Mouse (Mus musculus): ENCODE measurements around the gene Farp1. TPM values are rescaled to one million over a fixed set of nuclear protein-coding genes. Genes with fewer than 3 reads are reported as not detected.

Farp1 gene
- polyA plus RNA-seq, 1 experiment: 28.8 TPM

DNA sequence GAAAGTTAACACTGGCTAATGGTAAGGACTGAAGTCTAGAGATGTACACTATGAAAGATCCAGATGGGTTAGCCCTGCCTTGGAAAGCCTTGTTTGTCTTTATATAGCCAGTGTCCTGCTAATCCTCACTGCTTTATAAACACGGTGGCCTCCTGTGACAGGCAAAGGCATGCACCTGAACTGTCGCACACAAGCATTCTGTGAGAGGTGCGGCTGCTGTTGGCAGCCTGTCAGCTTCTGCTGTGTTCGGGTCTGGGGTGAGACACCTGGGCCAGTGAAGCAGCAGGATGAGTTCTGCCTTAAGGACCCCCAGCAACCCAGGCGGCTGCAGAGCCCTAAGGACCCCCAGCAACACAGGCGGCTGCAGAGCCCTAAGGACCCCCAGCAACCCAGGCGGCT lies 131.0 kb downstream of the Farp1 start:
- WGBS: 74% methylated on average over 7 of the region's 7 CpGs
- no peak for DNase-seq
- TF ChIP-seq POLR2A (IDR thresholded peaks at IDR 0.05; ENCODE audit: low read depth, low read length) (no peak), CTCF (conservative IDR thresholded peaks at IDR 0.05; ENCODE audit: insufficient read depth, insufficient read length, low read depth, low read length) (no peak)
- Histone ChIP-seq H3K27me3 (replicated peaks; ENCODE audit: control insufficient read depth, insufficient read depth, low read length) (no peaks in the 10 kb centered on the region), H3K36me3 (ENCODE audit: control insufficient read depth, insufficient read depth, low read length) (no peaks in the 10 kb centered on the region), H3K4me1 (ENCODE audit: control insufficient read depth, insufficient read depth, low read length) (peaks cover 13% of the 10 kb centered on the region), H3K4me3 (ENCODE audit: insufficient read depth, low read depth, low read length) (no peak overlapping the region), H3K27ac (ENCODE audit: insufficient read depth, low read depth, low read length) (no peak overlapping the region)

DNA sequence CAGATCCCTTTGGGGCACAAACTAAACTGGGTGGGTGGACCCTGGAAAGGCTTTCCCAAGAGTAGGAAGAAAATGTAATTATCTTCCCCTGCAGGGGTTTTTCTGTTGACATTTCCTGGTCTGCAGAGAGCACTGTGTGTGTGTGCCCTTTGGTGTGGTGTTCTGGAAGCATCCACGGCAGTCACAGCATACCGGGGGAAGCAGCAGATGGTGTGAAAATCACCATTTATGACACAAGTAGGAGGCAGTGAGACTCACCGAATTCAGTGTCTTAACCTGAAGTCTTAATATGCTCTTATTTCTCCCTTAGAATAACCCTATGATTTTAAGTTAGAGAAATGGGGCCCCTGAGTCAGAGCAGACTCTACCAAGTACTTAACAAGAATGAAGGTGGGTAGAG lies 133.7 kb downstream of the Farp1 start:
- Histone ChIP-seq H3K4me3 (ENCODE audit: insufficient read depth, low read depth, low read length) (no peak overlapping the region), H3K27ac (ENCODE audit: insufficient read depth, low read depth, low read length) (no peak overlapping the region), H3K36me3 (ENCODE audit: control insufficient read depth, insufficient read depth, low read length) (no peaks in the 10 kb centered on the region), H3K27me3 (replicated peaks; ENCODE audit: control insufficient read depth, insufficient read depth, low read length) (no peaks in the 10 kb centered on the region), H3K4me1 (ENCODE audit: control insufficient read depth, insufficient read depth, low read length) (peaks cover 14% of the 10 kb centered on the region)
- no peak for DNase-seq
- whole genome bisulfite sequencing: 83% methylated on average over 3 of the region's 3 CpGs
- TF ChIP-seq POLR2A (IDR thresholded peaks at IDR 0.05; ENCODE audit: low read depth, low read length) (no peak), CTCF (conservative IDR thresholded peaks at IDR 0.05; ENCODE audit: insufficient read depth, insufficient read length, low read depth, low read length) (no peak)

DNA sequence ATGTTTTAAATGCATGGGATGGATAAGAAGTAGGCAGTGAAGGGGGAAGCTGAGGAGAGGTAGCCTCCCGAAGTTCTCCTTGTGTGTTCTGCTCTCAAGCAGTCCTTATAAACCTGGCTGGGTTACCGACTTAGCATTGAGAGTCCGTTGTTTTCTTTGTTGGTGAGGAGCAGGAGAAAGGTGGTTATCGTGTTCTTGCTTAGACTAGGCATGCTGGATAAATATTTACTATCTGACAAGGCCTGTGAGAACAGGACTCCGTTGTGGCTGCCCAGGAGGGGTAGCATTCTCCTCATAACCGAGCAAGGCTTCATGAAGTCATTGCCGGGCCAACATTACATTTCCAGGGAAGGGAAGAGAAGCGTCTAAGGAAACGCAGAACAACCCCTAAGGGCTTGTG lies 135.3 kb downstream of the Farp1 start:
- peak; percentile 49 for DNase-seq
- no peak overlapping the region for H3K4me3 ChIP-seq (ENCODE audit: insufficient read depth, low read depth, low read length)
- 51% methylated on average over 9 of the region's 9 CpGs for WGBS
- H3K27ac ChIP-seq (ENCODE audit: insufficient read depth, low read depth, low read length): 0 out of 2 replicates have a peak overlapping the region, but pooled peaks have one; percentile 12
- H3K36me3 ChIP-seq (ENCODE audit: control insufficient read depth, insufficient read depth, low read length): no peaks in the 10 kb centered on the region
- TF ChIP-seq POLR2A (IDR thresholded peaks at IDR 0.05; ENCODE audit: low read depth, low read length): no peak
- no peak for TF ChIP-seq CTCF (conservative IDR thresholded peaks at IDR 0.05; ENCODE audit: insufficient read depth, insufficient read length, low read depth, low read length)
- H3K4me1 ChIP-seq (ENCODE audit: control insufficient read depth, insufficient read depth, low read length): peaks cover 14% of the 10 kb centered on the region
- H3K27me3 ChIP-seq (replicated peaks; ENCODE audit: control insufficient read depth, insufficient read depth, low read length): no peaks in the 10 kb centered on the region

DNA sequence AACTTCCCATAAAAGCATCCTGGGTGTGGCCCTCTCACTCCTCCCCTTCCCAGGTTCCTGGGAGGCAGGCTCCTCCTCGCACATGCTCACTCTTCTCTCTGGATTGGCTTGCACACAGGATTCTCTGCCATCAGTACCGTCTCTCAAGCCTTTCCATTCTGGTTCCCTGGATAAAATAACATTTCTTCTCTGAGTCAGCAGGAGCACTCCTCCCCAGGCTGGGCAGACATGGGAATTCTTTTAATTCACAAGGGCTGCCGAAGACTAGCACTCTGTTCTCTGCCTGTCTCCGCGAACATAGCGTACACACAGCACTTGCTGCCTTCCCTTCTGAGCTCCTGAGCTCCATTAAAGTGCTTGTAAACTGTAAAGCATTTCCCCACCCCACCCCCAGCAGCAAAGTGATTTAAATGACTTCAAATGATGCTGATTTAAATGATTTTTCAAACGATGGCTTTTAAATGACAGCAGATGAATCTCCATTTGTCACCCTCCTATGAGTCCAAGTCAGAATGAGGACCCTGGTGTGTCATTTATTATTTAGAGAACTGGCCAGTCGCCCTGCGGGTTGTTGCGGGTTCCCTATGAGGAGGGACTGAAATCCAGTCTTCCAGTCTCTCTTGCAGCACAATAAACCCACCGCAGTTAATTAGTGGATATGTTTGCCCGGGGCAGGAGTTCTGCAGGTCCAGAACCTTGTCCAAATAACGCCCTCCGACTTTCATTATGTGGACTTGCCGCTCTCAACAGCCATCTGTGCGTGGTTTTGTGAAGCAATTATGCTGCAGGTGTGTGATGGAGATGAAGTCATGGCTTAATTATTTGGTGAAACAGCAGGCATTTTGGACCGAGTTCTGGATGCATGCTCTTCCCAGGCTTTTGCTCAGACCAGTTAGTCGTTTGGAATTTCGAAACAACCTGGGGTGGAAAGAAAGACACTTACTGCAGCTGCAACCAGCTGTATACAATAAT lies 137.4 kb downstream of the Farp1 start:
- no peak for TF ChIP-seq CTCF (conservative IDR thresholded peaks at IDR 0.05; ENCODE audit: insufficient read depth, insufficient read length, low read depth, low read length)
- TF ChIP-seq POLR2A (IDR thresholded peaks at IDR 0.05; ENCODE audit: low read depth, low read length): no peak
- WGBS: 49% methylated on average over 19 of the region's 19 CpGs
- H3K36me3 ChIP-seq (ENCODE audit: control insufficient read depth, insufficient read depth, low read length): no peaks in the 10 kb centered on the region
- no peak overlapping the region for H3K27ac ChIP-seq (ENCODE audit: insufficient read depth, low read depth, low read length)
- no peaks in the 10 kb centered on the region for H3K27me3 ChIP-seq (replicated peaks; ENCODE audit: control insufficient read depth, insufficient read depth, low read length)
- H3K4me1 ChIP-seq (ENCODE audit: control insufficient read depth, insufficient read depth, low read length): peaks cover 14% of the 10 kb centered on the region
- no peak for DNase-seq
- no peak overlapping the region for H3K4me3 ChIP-seq (ENCODE audit: insufficient read depth, low read depth, low read length)

DNA sequence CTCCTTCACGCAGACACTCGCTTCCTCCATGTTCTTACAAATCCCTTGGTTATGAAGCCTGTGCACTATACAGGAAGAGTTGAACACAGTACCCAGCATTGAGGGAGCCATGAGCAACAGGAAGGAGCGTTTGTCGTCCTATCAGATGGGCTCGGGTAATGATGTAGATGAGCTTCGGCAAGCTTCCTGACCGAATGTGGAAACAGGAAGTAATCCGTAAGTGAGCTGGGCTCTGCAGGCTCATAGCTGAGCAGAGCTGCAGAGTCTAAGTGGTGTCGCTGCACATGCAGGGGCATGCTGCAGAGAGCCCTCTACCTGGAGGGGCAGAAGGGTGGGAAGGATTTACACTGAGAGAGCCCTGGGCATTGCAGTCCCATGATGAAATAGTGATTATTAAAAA lies 140.4 kb downstream of the Farp1 start:
- H3K4me3 ChIP-seq (ENCODE audit: insufficient read depth, low read depth, low read length): no peak overlapping the region
- H3K27me3 ChIP-seq (replicated peaks; ENCODE audit: control insufficient read depth, insufficient read depth, low read length): no peaks in the 10 kb centered on the region
- H3K27ac ChIP-seq (ENCODE audit: insufficient read depth, low read depth, low read length): no peak overlapping the region
- no peaks in the 10 kb centered on the region for H3K36me3 ChIP-seq (ENCODE audit: control insufficient read depth, insufficient read depth, low read length)
- no peak for TF ChIP-seq CTCF (conservative IDR thresholded peaks at IDR 0.05; ENCODE audit: insufficient read depth, insufficient read length, low read depth, low read length)
- no peak for TF ChIP-seq POLR2A (IDR thresholded peaks at IDR 0.05; ENCODE audit: low read depth, low read length)
- 65% methylated on average over 9 of the region's 9 CpGs for WGBS
- no peak for DNase-seq
- H3K4me1 ChIP-seq (ENCODE audit: control insufficient read depth, insufficient read depth, low read length): peaks cover 12% of the 10 kb centered on the region; the same call in 1 of the 2 replicates

DNA sequence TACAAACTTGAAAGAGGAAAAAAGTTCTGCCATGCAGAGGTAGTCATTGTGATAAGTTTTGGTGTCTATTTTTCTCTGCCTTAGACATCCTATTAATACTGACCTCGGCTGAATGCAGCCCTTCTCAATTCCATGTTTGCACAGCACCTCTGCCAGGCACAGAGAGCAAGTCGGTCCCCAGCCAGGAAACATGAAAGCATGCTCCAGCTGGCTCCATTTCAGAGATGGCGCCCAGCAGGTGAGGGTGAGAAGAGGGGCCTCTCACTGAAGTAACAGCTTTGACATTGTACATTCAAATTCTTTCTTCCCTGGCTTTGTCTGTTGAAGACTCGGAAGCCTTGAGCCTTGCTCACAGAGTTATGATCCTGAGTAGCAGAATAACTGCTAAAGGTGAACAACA lies 140.9 kb downstream of the Farp1 start:
- no peak for TF ChIP-seq POLR2A (IDR thresholded peaks at IDR 0.05; ENCODE audit: low read depth, low read length)
- TF ChIP-seq CTCF (conservative IDR thresholded peaks at IDR 0.05; ENCODE audit: insufficient read depth, insufficient read length, low read depth, low read length): no peak
- no peak for DNase-seq
- no peaks in the 10 kb centered on the region for H3K27me3 ChIP-seq (replicated peaks; ENCODE audit: control insufficient read depth, insufficient read depth, low read length)
- peaks cover 11% of the 10 kb centered on the region; the same call in 1 of the 2 replicates for H3K4me1 ChIP-seq (ENCODE audit: control insufficient read depth, insufficient read depth, low read length)
- H3K27ac ChIP-seq (ENCODE audit: insufficient read depth, low read depth, low read length): no peak overlapping the region
- 70% methylated on average over 4 of the region's 4 CpGs for WGBS
- H3K4me3 ChIP-seq (ENCODE audit: insufficient read depth, low read depth, low read length): no peak overlapping the region
- H3K36me3 ChIP-seq (ENCODE audit: control insufficient read depth, insufficient read depth, low read length): no peaks in the 10 kb centered on the region

DNA sequence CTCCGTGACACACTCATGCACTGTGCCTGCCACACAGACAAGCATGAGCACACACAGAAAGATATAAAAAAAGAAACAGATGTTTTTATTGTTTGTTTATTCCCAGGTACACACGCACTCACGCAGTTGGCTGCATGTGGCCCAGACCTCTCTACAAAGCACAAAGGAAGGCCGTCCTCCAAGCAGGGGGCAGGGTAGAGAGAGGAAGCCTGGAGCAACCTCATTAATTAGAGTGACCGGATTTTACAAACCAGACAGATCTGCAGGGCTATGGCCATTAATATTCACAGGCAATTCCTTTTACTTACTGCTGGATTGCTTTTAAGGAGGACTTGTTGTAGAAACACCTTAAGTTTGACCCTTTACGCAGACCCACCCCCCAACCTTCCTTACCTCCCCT lies 142.9 kb downstream of the Farp1 start:
- peaks cover 12% of the 10 kb centered on the region for H3K4me1 ChIP-seq (ENCODE audit: control insufficient read depth, insufficient read depth, low read length)
- no peak for DNase-seq
- no peaks in the 10 kb centered on the region for H3K36me3 ChIP-seq (ENCODE audit: control insufficient read depth, insufficient read depth, low read length)
- H3K4me3 ChIP-seq (ENCODE audit: insufficient read depth, low read depth, low read length): no peak overlapping the region
- no peak overlapping the region for H3K27ac ChIP-seq (ENCODE audit: insufficient read depth, low read depth, low read length)
- H3K27me3 ChIP-seq (replicated peaks; ENCODE audit: control insufficient read depth, insufficient read depth, low read length): no peaks in the 10 kb centered on the region
- WGBS: 54% methylated on average over 6 of the region's 6 CpGs
- TF ChIP-seq CTCF (conservative IDR thresholded peaks at IDR 0.05; ENCODE audit: insufficient read depth, insufficient read length, low read depth, low read length) (no peak), POLR2A (IDR thresholded peaks at IDR 0.05; ENCODE audit: low read depth, low read length) (no peak)
